Mouse (Mus musculus): ENCODE results near the gene Tcf12. TPM values are rescaled to one million over a fixed set of nuclear protein-coding genes. Genes with fewer than 3 reads are reported as not detected.

Gene Tcf12
- polyA plus RNA-seq, 1 experiment from 2014 or later = 85.9 TPM

DNA sequence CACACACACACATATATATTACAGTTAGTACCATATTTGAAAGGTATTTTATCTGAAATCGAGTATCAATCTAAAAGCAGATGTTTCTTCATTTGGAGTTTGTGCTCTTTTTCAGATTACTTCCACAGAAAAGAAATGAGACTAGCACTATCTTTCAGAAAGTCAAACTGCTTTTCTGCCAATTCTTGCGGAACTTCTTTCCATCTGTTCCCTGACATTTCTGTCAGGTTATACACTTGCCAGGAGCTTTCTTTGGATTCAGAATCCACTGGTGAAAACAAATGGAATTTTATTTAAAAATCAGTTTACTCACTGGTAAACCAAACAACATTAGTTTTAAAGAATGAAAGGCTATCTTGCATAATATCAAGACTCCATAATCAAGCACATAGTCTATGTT is 78.4 kb downstream of the Tcf12 start:
- ChIA-PET CTCF (no interaction called here), POLR2A (interaction anchor here (0.8 kb wide), 1 partner anchor 11 kb away, joined by 3 read pairs; no protein-coding TSS in a partner anchor)
- DNase-seq (ENCODE audit: low read depth, low spot score) (no peak), ATAC-seq (no peak)
- TF ChIP-seq CTCF (IDR thresholded peaks at IDR 0.05) = no peak
- H3K27me3 ChIP-seq = no peaks in the 10 kb centered on the region
- in situ Hi-C loops (cut with MboI; ENCODE audit: low pct_unique_long_range_greater_than_20kb) = no loop called here

DNA sequence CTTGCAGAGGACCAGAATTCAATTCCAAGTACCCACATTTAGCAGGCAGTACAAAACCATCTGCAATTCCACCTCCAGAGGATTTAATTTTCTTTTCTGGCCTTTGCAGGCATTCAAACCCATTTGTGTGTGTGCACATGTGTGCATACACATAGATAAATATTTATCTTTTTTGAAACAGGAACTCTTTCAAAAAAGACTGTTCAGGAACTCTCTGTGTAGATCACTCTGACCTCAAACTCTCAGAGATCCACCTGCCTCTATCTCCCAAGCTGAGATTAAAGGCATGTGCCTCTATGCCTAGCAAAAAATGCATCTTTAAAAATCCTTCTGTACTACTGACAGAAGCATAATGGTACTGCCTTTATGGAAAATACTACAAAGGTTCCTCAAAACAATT is 81.4 kb downstream of the Tcf12 start:
- CTCF ChIA-PET = no interaction called here
- in situ Hi-C loops (cut with MboI; ENCODE audit: low pct_unique_long_range_greater_than_20kb) = no loop called here
- DNase-seq (ENCODE audit: low read depth, low spot score) (no peak), ATAC-seq (no peak)
- no peaks in the 10 kb centered on the region for H3K27me3 ChIP-seq
- no peak for TF ChIP-seq CTCF (IDR thresholded peaks at IDR 0.05)
- POLR2A ChIA-PET = interaction anchor here (0.6 to 1.1 kb wide), 2 partner anchors 11 to 588 kb away, joined by 3 read pairs; no protein-coding TSS in a partner anchor

DNA sequence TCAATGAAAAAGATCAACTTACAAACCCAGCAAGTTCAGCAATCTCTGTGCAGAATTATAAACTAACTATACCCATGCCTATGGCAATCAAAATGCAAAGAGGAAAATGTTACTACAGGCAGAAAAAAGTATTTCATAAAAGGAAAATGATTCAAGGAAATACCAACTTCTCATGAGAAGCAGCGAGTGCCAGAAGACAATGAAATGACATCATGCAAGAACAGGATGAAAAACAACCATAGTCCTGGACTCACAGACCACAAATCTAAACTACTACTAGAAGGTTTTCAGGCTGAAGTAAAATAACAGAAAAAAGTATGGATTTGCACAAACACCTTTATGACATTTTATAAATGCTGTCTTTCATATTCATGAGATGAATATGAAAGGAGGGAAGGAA is 82.1 kb downstream of the Tcf12 start:
- no peaks in the 10 kb centered on the region for H3K27me3 ChIP-seq
- CTCF ChIA-PET = no interaction called here
- no peak for TF ChIP-seq CTCF (IDR thresholded peaks at IDR 0.05)
- in situ Hi-C loops (cut with MboI; ENCODE audit: low pct_unique_long_range_greater_than_20kb) = no loop called here
- DNase-seq (ENCODE audit: low read depth, low spot score) = no peak
- POLR2A ChIA-PET = interaction anchor here (1.1 kb wide), 1 partner anchor 11 kb away, joined by 3 read pairs; no protein-coding TSS in a partner anchor
- no peak for ATAC-seq

DNA sequence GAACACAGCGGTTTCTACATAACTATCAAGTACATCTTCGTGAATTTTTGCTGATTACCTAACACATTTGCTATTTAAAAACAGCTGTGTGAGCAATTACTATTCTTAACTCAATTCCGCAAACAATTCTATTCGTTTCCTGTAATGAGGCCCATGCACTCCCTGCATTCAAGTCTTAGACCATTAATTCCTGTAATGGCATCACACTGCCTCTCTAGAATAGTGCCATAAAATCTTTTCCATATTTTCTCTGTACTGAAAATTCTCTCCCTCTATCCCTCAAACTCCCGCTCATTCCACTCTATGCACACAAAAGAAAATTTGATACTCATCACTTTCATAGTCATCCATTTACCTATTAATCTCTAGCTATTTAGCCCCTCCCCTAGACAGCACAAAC is 88.4 kb downstream of the Tcf12 start:
- ChIA-PET CTCF (interaction anchor here (1.3 kb wide), 1 partner anchor 15 kb away, joined by 3 read pairs; no protein-coding TSS in a partner anchor), POLR2A (no interaction called here)
- DNase-seq (ENCODE audit: low read depth, low spot score) (no peak), ATAC-seq (no peak)
- in situ Hi-C loops (cut with MboI; ENCODE audit: low pct_unique_long_range_greater_than_20kb) = no loop called here
- no peaks in the 10 kb centered on the region for H3K27me3 ChIP-seq
- TF ChIP-seq CTCF (IDR thresholded peaks at IDR 0.05) = no peak

DNA sequence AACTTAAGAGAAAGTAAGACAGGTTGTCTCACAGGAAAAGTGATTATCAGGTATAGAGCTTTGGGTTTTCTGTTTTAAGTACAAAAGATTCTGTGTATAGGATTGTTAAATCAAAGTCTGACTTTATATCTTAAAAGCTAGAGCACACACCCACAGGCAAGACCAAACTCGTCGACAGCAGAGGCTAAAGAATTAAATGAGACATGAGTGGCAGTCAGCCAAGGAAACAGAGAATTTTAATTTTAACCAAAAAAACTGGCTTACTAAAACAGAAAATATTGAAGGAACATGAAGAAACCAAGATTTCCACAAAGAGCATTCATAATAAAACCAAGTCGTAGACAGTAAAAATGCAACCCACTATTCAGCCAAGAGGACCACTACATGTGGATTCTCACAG is 90.2 kb downstream of the Tcf12 start:
- ATAC-seq = no peak
- CTCF ChIA-PET = no interaction called here
- no peaks in the 10 kb centered on the region for H3K27me3 ChIP-seq
- in situ Hi-C loops (cut with MboI; ENCODE audit: low pct_unique_long_range_greater_than_20kb) = no loop called here
- no peak for DNase-seq (ENCODE audit: low read depth, low spot score)
- TF ChIP-seq CTCF (IDR thresholded peaks at IDR 0.05) = no peak
- POLR2A ChIA-PET = no interaction called here

DNA sequence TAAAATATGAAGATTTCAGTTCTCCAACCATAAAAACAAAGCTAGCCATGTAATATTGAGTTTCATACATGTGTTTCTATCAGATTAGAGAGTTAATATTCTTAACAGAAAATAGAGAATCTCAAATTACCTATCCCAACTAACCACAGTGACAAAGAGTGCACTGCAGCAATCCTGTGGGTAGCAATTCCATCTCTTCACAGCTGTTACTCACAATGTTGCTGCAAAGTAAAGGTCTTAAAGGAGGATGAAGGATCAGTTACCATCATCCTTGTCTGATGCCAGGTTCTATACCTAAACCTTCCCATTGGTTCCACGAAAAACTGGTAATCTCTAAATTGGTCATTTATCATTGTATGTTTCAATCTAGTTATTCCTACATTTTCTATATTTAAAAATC is 95.7 kb downstream of the Tcf12 start:
- TF ChIP-seq CTCF (IDR thresholded peaks at IDR 0.05) = no peak
- POLR2A ChIA-PET = interaction anchor here (1.0 kb wide), 1 partner anchor 19 kb away, joined by 4 read pairs; no protein-coding TSS in a partner anchor
- DNase-seq (ENCODE audit: low read depth, low spot score) = no peak
- CTCF ChIA-PET = no interaction called here
- in situ Hi-C loops (cut with MboI; ENCODE audit: low pct_unique_long_range_greater_than_20kb) = no loop called here
- no peaks in the 10 kb centered on the region for H3K27me3 ChIP-seq
- ATAC-seq = no peak

DNA sequence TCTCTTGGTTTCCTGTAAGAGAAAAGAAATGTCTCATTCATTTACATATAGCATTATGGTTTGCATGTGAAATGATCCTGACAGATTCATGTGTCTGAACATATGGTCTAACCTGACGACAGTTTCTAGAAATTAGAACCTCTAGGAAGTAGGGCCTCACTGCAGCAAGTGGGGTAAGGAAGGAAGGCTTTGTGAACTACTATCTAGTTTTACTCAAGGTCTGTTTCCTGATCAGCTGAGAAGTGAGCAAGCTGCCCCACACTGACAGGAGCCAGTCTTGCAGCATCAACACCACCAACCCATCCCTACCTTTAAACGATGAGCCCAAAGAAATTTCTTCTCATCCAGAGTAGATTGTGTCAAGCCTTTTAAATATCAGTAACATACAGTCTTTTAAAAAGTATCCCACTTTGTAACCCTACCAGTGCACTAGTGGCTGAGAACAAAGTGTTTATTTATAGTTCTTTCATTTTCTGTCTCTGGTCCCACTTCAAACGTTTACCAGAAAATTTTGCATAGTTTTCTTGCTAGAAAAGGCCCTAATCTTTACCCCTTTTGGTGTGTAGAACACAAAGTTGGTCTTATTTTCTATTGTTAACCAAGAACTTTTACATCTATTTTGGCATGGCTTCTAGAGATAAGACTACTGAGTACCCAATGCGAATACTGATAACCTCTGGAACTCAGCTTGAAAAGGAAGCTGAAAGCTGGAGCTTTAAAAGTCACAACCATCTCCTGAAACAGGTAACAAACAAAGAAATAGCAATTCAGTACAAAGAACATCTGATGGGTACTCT is 96.9 kb downstream of the Tcf12 start:
- H3K27me3 ChIP-seq = no peaks in the 10 kb centered on the region
- DNase-seq (ENCODE audit: low read depth, low spot score) (no peak), ATAC-seq (no peak)
- TF ChIP-seq CTCF (IDR thresholded peaks at IDR 0.05) = no peak
- CTCF ChIA-PET = no interaction called here
- in situ Hi-C loops (cut with MboI; ENCODE audit: low pct_unique_long_range_greater_than_20kb) = no loop called here
- POLR2A ChIA-PET = no interaction called here

DNA sequence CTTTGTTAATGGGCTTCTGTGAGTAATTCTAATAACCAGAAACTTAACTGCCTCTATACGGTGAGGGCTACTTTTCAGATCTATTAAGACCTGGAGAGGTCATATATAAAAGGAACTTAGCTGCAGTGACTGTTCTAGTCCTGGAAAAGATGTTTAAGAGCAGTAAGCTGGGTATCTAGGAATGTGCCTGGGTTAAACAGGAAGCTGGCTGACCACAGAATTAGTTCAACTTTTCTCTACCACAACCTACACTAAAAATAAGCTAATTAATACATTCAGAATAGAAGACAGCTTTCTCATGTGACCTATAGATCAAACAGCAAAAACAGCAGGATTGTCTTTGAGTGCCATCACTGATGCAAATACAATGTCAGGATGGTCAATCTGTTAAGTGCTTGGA is 98.1 kb downstream of the Tcf12 start:
- ChIA-PET CTCF (no interaction called here), POLR2A (interaction anchor here (0.6 kb wide), 1 partner anchor 83 kb away, joined by 4 read pairs; no protein-coding TSS in a partner anchor)
- DNase-seq (ENCODE audit: low read depth, low spot score) (no peak), ATAC-seq (no peak)
- TF ChIP-seq CTCF (IDR thresholded peaks at IDR 0.05) = no peak
- in situ Hi-C loops (cut with MboI; ENCODE audit: low pct_unique_long_range_greater_than_20kb) = no loop called here
- no peaks in the 10 kb centered on the region for H3K27me3 ChIP-seq

DNA sequence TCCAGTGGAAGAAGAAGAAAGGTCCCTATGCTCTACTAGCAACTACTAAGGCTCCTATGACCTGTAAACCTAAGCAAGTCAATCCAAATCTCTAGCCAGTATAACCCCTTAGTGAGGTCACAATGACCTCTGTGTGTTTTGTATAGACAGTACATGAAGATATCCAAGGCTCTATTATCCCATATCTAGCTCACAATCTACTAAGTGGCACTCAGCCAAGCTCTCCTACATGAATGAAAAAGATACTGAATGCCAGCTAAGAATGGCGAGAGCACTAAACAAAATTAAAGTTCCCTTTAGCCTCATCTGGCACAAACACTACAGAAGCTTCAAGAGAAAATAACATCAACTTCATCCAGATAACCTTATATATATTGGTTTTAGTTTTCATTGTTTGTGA is 103.0 kb downstream of the Tcf12 start:
- ChIA-PET CTCF (interaction anchor here (1.1 to 2.2 kb wide), 2 partner anchors 15 to 23 kb away, joined by 3 to 5 read pairs; no protein-coding TSS in a partner anchor), POLR2A (no interaction called here)
- no peak for TF ChIP-seq CTCF (IDR thresholded peaks at IDR 0.05)
- in situ Hi-C loops (cut with MboI; ENCODE audit: low pct_unique_long_range_greater_than_20kb) = no loop called here
- ATAC-seq (no peak), DNase-seq (ENCODE audit: low read depth, low spot score) (no peak)
- H3K27me3 ChIP-seq = no peaks in the 10 kb centered on the region

DNA sequence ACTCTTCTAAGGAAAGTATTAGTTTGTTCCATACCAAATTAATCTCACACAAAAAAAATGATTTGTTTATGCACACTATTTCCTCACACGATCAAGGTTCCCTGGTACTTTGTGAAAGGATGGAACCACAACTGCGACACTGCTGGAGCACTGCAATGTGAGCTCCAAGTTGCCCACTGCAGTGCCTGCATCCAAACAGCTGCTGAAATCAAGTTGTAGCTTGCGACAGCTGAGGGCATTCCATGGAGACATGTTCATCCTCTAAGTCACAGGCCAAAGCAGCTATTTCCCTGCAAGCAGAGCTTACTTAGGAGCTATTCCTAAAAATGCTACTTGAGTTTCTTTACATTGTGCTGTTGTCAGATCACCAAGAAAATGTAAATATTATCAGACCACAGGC is 120.5 kb downstream of the Tcf12 start:
- POLR2A ChIA-PET = interaction anchor here (1.0 kb wide), 1 partner anchor 10 kb away, joined by 3 read pairs; no protein-coding TSS in a partner anchor
- in situ Hi-C loops (cut with MboI; ENCODE audit: low pct_unique_long_range_greater_than_20kb) = no loop called here
- ATAC-seq = no peak
- TF ChIP-seq CTCF (IDR thresholded peaks at IDR 0.05) = no peak
- DNase-seq (ENCODE audit: low read depth, low spot score) = no peak
- no peaks in the 10 kb centered on the region for H3K27me3 ChIP-seq
- CTCF ChIA-PET = interaction anchor here (0.8 to 1.3 kb wide), 3 partner anchors 9 to 43 kb away, joined by 3 read pairs; no protein-coding TSS in a partner anchor

DNA sequence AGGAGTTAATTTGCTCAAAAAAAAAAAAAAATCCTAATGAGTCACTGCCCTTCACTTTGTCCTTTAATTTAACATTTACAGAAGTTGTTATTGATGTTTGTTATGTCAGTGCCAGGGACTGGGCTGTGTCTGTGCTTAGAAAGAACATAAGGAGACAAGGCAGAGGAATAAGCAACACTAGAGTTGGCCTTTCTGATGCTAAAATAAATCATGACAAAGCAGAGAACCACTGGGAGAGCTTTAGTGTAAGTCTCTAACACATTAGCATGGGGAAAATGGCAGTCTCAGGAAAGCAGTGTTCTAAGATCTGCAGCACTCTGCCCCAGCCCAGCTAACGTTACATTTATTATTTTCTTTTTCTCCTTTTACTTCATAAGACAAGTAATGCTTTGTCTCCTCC is 121.3 kb downstream of the Tcf12 start:
- DNase-seq (ENCODE audit: low read depth, low spot score) = no peak
- CTCF ChIA-PET = interaction anchor here (0.8 kb wide), 1 partner anchor 8 kb away, joined by 3 read pairs; no protein-coding TSS in a partner anchor
- TF ChIP-seq CTCF (IDR thresholded peaks at IDR 0.05) = no peak
- H3K27me3 ChIP-seq = no peaks in the 10 kb centered on the region
- no peak for ATAC-seq
- in situ Hi-C loops (cut with MboI; ENCODE audit: low pct_unique_long_range_greater_than_20kb) = no loop called here
- POLR2A ChIA-PET = interaction anchor here (0.6 kb wide), 1 partner anchor 111 kb away, joined by 3 read pairs; no protein-coding TSS in a partner anchor

All from Patski (cell line).